Mouse (Mus musculus): ENCODE data around the gene Pigr. TPM values are rescaled to one million over a fixed set of nuclear protein-coding genes. Genes with fewer than 3 reads are reported as not detected.

The Pigr gene
- polyA plus RNA-seq, 1 experiment from 2014 or later, result not detected

DNA sequence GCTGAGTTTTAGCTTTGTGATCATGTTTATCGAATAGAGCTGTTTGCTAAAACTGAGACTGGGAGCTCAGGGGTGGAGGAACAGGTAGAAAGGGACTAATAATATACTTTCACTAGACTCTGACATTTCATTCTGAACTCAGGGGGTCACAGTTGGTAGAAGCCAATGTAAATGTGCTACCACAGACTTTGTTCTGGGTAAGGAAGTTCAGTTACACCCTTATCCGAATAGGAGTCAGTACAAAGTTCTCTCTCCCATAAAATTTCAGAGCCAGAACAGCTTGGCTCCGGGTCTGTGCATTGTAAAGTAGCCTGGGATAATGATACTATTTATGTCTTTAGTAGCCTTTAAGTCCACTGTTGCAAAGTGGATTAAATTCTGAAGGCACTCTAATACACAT, 27.9 kb upstream of the Pigr start:
- H3K4me3 ChIP-seq (ENCODE audit: low read depth, low read length), result no peak overlapping the region
- DNase-seq (ENCODE audit: low spot score), result no peak
- no peak overlapping the region for H3K4me2 ChIP-seq (ENCODE audit: low read length)
- H3K9me3 ChIP-seq (replicated peaks; ENCODE audit: control insufficient read depth, low read length), result no peaks in the 10 kb centered on the region
- no peaks in the 10 kb centered on the region for H3K27me3 ChIP-seq (replicated peaks; ENCODE audit: control insufficient read depth, insufficient read depth, low read length)
- ATAC-seq, result no peak
- WGBS, result 72% methylated on average over 3 of the region's 3 CpGs
- no peak overlapping the region for H3K27ac ChIP-seq (ENCODE audit: low read depth, low read length)
- no peaks in the 10 kb centered on the region for H3K36me3 ChIP-seq (ENCODE audit: control insufficient read depth, insufficient read depth, low read length)
- H3K9ac ChIP-seq (ENCODE audit: low read length), result no peak overlapping the region
- H3K4me1 ChIP-seq (ENCODE audit: control insufficient read depth, insufficient read depth, low read length), result no peaks in the 10 kb centered on the region

DNA sequence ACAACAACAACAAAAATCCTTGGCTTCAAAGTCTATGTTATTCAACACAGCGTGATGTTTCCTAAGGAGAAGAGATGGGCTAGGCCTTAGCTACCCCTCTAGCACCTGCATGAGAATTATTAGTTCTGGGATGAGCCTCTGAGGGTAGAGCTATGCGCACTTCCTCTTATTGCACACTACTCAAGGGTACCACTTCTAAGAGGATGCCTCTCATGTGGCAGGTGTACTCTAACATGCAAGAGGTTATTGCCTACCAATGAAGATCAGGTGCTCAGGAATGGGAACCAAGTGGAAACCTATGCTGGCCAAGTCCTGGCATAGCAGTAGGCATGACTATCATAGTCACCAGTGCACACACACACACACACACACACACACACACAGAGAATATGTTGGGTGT, 27.1 kb upstream of the Pigr start:
- no peak overlapping the region for H3K4me2 ChIP-seq (ENCODE audit: low read length)
- H3K4me1 ChIP-seq (ENCODE audit: control insufficient read depth, insufficient read depth, low read length), result no peaks in the 10 kb centered on the region
- no peak overlapping the region for H3K9ac ChIP-seq (ENCODE audit: low read length)
- no peak for DNase-seq (ENCODE audit: low spot score)
- no peak for ATAC-seq
- H3K27ac ChIP-seq (ENCODE audit: low read depth, low read length), result no peak overlapping the region
- WGBS, result 86% methylated on average over 2 of the region's 2 CpGs
- no peaks in the 10 kb centered on the region for H3K27me3 ChIP-seq (replicated peaks; ENCODE audit: control insufficient read depth, insufficient read depth, low read length)
- H3K4me3 ChIP-seq (ENCODE audit: low read depth, low read length), result no peak overlapping the region
- no peaks in the 10 kb centered on the region for H3K9me3 ChIP-seq (replicated peaks; ENCODE audit: control insufficient read depth, low read length)
- H3K36me3 ChIP-seq (ENCODE audit: control insufficient read depth, insufficient read depth, low read length), result no peaks in the 10 kb centered on the region

DNA sequence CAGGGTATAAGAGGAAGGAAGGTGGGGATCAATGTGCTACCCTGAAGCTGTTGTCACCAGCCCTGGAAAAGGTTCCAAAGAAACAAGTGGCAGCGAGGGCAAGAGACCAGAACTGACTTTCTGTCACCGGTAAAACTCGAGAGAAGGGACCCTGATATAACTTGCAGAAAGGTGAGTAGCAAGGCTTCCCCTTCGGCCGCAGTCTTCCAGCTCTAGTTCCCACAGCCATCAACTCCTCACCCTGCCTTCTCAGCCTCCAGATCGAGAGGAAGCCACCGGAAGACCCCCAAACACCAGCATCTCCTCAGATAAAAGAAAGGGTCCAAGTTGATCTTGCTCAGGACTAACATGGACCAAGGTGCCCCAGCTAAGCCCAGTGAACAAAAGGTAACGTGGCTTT, 25.9 kb upstream of the Pigr start, which contains the start of gene Fcamr:
Gene Fcamr (plus strand): TSS at position 301 of the 400 bp plus-strand sequence.
- 90% methylated on average over 8 of the region's 8 CpGs for WGBS
- Histone ChIP-seq H3K36me3 (ENCODE audit: control insufficient read depth, insufficient read depth, low read length) (no peaks in the 10 kb centered on the region), H3K4me2 (ENCODE audit: low read length) (no peak within 1 kb of the TSS), H3K27ac (ENCODE audit: low read depth, low read length) (no peak within 1 kb of the TSS), H3K9ac (ENCODE audit: low read length) (no peak within 1 kb of the TSS), H3K9me3 (replicated peaks; ENCODE audit: control insufficient read depth, low read length) (no peaks in the 10 kb centered on the region), H3K4me3 (ENCODE audit: low read depth, low read length) (no peak within 1 kb of the TSS), H3K4me1 (ENCODE audit: control insufficient read depth, insufficient read depth, low read length) (no peaks in the 10 kb centered on the region), H3K27me3 (replicated peaks; ENCODE audit: control insufficient read depth, insufficient read depth, low read length) (no peaks in the 10 kb centered on the region)
- ATAC-seq (no peak), DNase-seq (ENCODE audit: low spot score) (no peak)

DNA sequence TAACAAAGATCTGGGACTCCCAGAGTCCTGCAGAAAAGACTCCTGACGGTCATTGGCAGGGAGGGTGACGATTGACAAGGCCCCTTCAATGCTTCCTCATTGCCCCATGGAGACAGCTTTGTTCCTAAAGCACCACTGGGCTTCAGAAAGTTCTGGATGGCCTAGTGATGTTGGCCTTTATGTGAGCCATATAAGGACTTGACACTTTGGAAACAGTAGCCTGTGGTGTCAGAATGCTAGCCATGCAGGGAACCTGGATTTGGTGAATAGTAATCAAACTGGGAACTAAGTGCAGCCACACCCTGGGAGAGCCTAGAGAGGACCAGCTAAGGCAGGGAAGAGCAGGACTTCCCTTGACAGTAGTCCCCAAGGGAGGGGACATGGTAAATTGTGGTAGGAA, 25.0 kb upstream of the Pigr start:
- Histone ChIP-seq H3K9me3 (replicated peaks; ENCODE audit: control insufficient read depth, low read length) (no peaks in the 10 kb centered on the region), H3K9ac (ENCODE audit: low read length) (no peak overlapping the region), H3K36me3 (ENCODE audit: control insufficient read depth, insufficient read depth, low read length) (no peaks in the 10 kb centered on the region), H3K4me1 (ENCODE audit: control insufficient read depth, insufficient read depth, low read length) (no peaks in the 10 kb centered on the region), H3K4me2 (ENCODE audit: low read length) (no peak overlapping the region), H3K4me3 (ENCODE audit: low read depth, low read length) (no peak overlapping the region), H3K27me3 (replicated peaks; ENCODE audit: control insufficient read depth, insufficient read depth, low read length) (no peaks in the 10 kb centered on the region), H3K27ac (ENCODE audit: low read depth, low read length) (no peak overlapping the region)
- WGBS, result 86% methylated on average over 2 of the region's 2 CpGs
- no peak for ATAC-seq
- DNase-seq (ENCODE audit: low spot score), result no peak

DNA sequence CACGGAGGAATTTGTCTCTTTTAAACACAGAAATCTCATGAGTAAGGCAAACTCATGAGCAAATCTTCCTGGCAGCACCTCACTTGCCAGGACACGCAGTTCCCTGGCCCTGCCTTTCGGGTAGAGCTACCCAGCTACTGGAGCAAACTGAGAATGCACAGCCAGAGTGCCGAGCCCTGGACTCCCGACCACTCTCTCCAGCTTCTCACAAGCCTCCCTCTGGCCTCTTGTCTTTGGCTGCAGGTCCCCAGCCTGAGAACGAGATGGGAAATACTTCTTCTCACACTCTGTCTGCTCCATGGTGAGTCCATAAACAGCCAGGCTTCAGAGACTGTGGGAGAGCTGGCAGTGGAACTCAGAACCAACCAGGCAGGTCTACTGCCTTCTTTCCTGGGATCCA, 23.5 kb upstream of the Pigr start:
- H3K9ac ChIP-seq (ENCODE audit: low read length), result no peak overlapping the region
- H3K4me3 ChIP-seq (ENCODE audit: low read depth, low read length), result no peak overlapping the region
- H3K4me2 ChIP-seq (ENCODE audit: low read length), result no peak overlapping the region
- H3K4me1 ChIP-seq (ENCODE audit: control insufficient read depth, insufficient read depth, low read length), result no peaks in the 10 kb centered on the region
- H3K9me3 ChIP-seq (replicated peaks; ENCODE audit: control insufficient read depth, low read length), result no peaks in the 10 kb centered on the region
- no peak for DNase-seq (ENCODE audit: low spot score)
- H3K36me3 ChIP-seq (ENCODE audit: control insufficient read depth, insufficient read depth, low read length), result no peaks in the 10 kb centered on the region
- H3K27me3 ChIP-seq (replicated peaks; ENCODE audit: control insufficient read depth, insufficient read depth, low read length), result no peaks in the 10 kb centered on the region
- WGBS, result 67% methylated on average over 6 of the region's 6 CpGs
- no peak overlapping the region for H3K27ac ChIP-seq (ENCODE audit: low read depth, low read length)
- no peak for ATAC-seq

DNA sequence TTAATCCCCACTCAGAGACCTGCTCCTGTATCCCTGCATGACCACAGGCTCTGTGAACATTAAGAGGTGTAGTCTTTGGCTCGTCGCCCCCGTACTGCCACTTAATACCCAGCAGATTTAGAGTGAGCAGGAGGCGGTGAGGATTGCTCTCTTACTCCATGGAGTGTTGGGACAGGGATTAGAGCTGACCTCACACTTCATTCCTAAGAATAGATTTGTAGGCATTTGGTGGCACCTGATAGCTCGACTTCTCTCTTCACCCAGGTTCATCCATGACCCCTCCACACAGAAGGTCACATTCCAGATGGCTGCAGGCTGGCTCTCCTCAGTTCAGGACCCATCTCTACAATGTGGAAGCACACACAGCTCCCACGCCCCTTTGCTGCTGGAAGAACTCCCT, 22.2 kb upstream of the Pigr start:
- no peak for DNase-seq (ENCODE audit: low spot score)
- 68% methylated on average over 6 of the region's 6 CpGs for WGBS
- Histone ChIP-seq H3K36me3 (ENCODE audit: control insufficient read depth, insufficient read depth, low read length) (no peaks in the 10 kb centered on the region), H3K4me1 (ENCODE audit: control insufficient read depth, insufficient read depth, low read length) (no peaks in the 10 kb centered on the region), H3K27ac (ENCODE audit: low read depth, low read length) (no peak overlapping the region), H3K4me3 (ENCODE audit: low read depth, low read length) (no peak overlapping the region), H3K27me3 (replicated peaks; ENCODE audit: control insufficient read depth, insufficient read depth, low read length) (no peaks in the 10 kb centered on the region), H3K9ac (ENCODE audit: low read length) (no peak overlapping the region), H3K9me3 (replicated peaks; ENCODE audit: control insufficient read depth, low read length) (no peaks in the 10 kb centered on the region), H3K4me2 (ENCODE audit: low read length) (no peak overlapping the region)
- ATAC-seq, result no peak

DNA sequence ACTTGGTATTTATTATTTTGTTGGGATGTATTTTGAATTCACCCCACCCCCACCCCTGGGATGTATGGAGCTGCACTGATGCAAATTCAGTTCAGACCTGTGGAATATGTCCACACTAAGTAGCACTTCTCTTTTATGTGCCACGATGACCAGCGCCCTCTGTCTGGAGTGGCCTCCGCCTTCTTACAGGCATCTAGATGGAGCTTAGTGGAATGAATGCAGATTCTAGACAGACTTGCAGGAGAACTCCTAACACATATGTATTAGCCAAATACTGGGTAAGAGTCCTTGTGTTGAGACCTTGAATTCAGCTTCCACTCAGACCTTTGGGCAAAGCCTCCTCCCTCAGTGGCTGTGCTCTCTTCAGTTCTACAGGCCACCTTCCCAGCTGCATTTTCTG, 15.6 kb upstream of the Pigr start:
- Histone ChIP-seq H3K9ac (ENCODE audit: low read length) (no peak overlapping the region), H3K4me2 (ENCODE audit: low read length) (no peak overlapping the region), H3K36me3 (ENCODE audit: control insufficient read depth, insufficient read depth, low read length) (no peaks in the 10 kb centered on the region), H3K4me1 (ENCODE audit: control insufficient read depth, insufficient read depth, low read length) (no peaks in the 10 kb centered on the region), H3K4me3 (ENCODE audit: low read depth, low read length) (no peak overlapping the region), H3K9me3 (replicated peaks; ENCODE audit: control insufficient read depth, low read length) (no peaks in the 10 kb centered on the region), H3K27ac (ENCODE audit: low read depth, low read length) (no peak overlapping the region), H3K27me3 (replicated peaks; ENCODE audit: control insufficient read depth, insufficient read depth, low read length) (no peaks in the 10 kb centered on the region)
- 85% methylated on average over 3 of the region's 3 CpGs for WGBS
- ATAC-seq (no peak), DNase-seq (ENCODE audit: low spot score) (no peak)

DNA sequence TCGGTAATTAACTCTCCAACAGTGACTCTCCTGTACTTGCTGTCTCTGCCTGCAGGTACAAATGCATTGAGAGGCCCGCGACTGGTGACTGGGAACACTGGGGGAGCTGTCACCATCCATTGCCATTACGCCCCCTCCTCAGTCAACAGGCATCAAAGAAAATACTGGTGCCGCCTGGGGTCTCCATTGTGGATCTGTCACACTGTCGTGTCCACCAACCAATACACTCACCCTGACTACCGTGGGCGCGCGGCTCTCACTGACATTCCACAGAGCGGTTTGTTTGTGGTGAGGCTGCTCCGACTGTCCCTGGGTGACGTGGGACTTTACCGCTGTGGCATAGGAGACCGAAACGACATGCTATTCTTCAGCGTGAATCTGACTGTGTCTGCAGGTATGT, 15.2 kb upstream of the Pigr start:
- WGBS, result 68% methylated on average over 17 of the region's 17 CpGs
- Histone ChIP-seq H3K9me3 (replicated peaks; ENCODE audit: control insufficient read depth, low read length) (no peaks in the 10 kb centered on the region), H3K27me3 (replicated peaks; ENCODE audit: control insufficient read depth, insufficient read depth, low read length) (no peaks in the 10 kb centered on the region), H3K27ac (ENCODE audit: low read depth, low read length) (no peak overlapping the region), H3K4me2 (ENCODE audit: low read length) (no peak overlapping the region), H3K9ac (ENCODE audit: low read length) (no peak overlapping the region), H3K36me3 (ENCODE audit: control insufficient read depth, insufficient read depth, low read length) (no peaks in the 10 kb centered on the region), H3K4me1 (ENCODE audit: control insufficient read depth, insufficient read depth, low read length) (no peaks in the 10 kb centered on the region), H3K4me3 (ENCODE audit: low read depth, low read length) (no peak overlapping the region)
- ATAC-seq, result no peak
- no peak for DNase-seq (ENCODE audit: low spot score)

DNA sequence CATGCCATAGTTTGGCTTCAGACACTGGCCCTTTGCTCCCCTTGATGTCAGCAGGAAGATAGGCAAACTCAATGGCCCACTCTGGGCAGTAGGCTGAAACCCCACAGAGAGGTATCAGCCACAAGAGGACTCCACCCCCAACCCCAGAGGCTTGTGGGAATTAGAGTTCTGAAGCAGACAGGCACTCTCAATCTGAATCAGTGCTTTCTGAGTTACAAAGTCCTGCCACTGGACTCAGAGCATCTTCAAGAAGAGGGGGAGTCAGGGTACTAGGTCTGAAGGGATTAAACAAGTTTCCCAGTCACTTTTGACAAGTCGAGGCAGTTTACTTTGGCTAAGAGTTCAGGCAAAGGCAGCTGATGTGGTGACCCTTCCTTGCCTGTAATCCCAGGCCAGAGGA, 6.7 kb upstream of the Pigr start:
- 61% methylated on average over 1 of the region's 1 CpGs for WGBS
- Histone ChIP-seq H3K9me3 (replicated peaks; ENCODE audit: control insufficient read depth, low read length) (no peaks in the 10 kb centered on the region), H3K27ac (ENCODE audit: low read depth, low read length) (no peak overlapping the region), H3K4me3 (ENCODE audit: low read depth, low read length) (no peak overlapping the region), H3K36me3 (ENCODE audit: control insufficient read depth, insufficient read depth, low read length) (no peaks in the 10 kb centered on the region), H3K4me2 (ENCODE audit: low read length) (no peak overlapping the region), H3K4me1 (ENCODE audit: control insufficient read depth, insufficient read depth, low read length) (no peaks in the 10 kb centered on the region), H3K27me3 (replicated peaks; ENCODE audit: control insufficient read depth, insufficient read depth, low read length) (no peaks in the 10 kb centered on the region), H3K9ac (ENCODE audit: low read length) (no peak overlapping the region)
- DNase-seq (ENCODE audit: low spot score) (no peak), ATAC-seq (no peak)
